Mouse (Mus musculus): ENCODE results near the gene Rab3a. TPM values are rescaled to one million over a fixed set of nuclear protein-coding genes. Genes with fewer than 3 reads are reported as not detected.

The Rab3a gene
- polyA plus RNA-seq, 1 experiment from 2014 or later = 395 TPM

- H3K4me1 ChIP-seq (replicated peaks; ENCODE audit: control insufficient read depth, insufficient read depth, low read length) = peaks cover 39% of the 10 kb centered on the region
- peaks cover 9% of the 10 kb centered on the region for H3K36me3 ChIP-seq (ENCODE audit: control insufficient read depth, insufficient read depth)
- WGBS = 2% methylated on average over 3 of the region's 3 CpGs
- no peak overlapping the region for H3K4me3 ChIP-seq (replicated peaks; ENCODE audit: low read length)
- no peak overlapping the region for H3K9ac ChIP-seq (replicated peaks; ENCODE audit: low read depth, low read length)
- H3K4me2 ChIP-seq (ENCODE audit: low read length) = no peak overlapping the region
- ATAC-seq = no peak
- H3K27ac ChIP-seq (ENCODE audit: low read length) = no peak overlapping the region
- H3K27me3 ChIP-seq (replicated peaks; ENCODE audit: control insufficient read depth, insufficient read depth, low read length) = no peaks in the 10 kb centered on the region
- no peaks in the 10 kb centered on the region for H3K9me3 ChIP-seq (ENCODE audit: control insufficient read depth, low read length)
Measured at GRCm38 (mm10) chr8:70763354-70763753, 8.9 kb downstream of the Rab3a start.

GRCm38 (mm10) chr8:70764026-70764425 is 9.5 kb downstream of the Rab3a start:
- WGBS = 85% methylated on average over 8 of the region's 8 CpGs
- Histone ChIP-seq H3K36me3 (ENCODE audit: control insufficient read depth, insufficient read depth) (peaks cover 15% of the 10 kb centered on the region), H3K27ac (ENCODE audit: low read length) (no peak overlapping the region), H3K9ac (replicated peaks; ENCODE audit: low read depth, low read length) (no peak overlapping the region), H3K27me3 (replicated peaks; ENCODE audit: control insufficient read depth, insufficient read depth, low read length) (no peaks in the 10 kb centered on the region), H3K4me1 (replicated peaks; ENCODE audit: control insufficient read depth, insufficient read depth, low read length) (peaks cover 32% of the 10 kb centered on the region), H3K4me3 (replicated peaks; ENCODE audit: low read length) (no peak overlapping the region), H3K4me2 (ENCODE audit: low read length) (no peak overlapping the region), H3K9me3 (ENCODE audit: control insufficient read depth, low read length) (no peaks in the 10 kb centered on the region)
- ATAC-seq = no peak

DNA sequence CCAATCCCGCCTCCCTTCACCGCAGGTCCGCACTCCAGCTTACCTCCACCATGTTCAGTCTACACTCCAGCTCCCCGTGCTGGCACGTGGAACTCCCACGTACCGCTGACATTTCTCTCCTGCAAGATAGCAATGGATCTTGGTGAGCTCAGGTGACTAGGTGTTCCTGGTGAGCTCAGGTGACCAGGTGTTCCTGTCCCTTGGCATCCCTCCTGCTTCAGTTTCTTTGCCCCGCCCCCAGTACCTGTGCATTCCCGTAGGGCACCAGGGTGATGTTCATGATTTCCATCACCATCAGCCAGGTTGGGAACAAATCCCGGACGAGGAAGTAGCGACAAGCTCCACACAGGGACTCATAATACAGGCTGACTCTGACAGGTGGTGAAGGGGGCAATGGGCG is 10.2 kb downstream of the Rab3a start:
- H3K4me1 ChIP-seq (replicated peaks; ENCODE audit: control insufficient read depth, insufficient read depth, low read length) = peaks cover 25% of the 10 kb centered on the region
- H3K4me3 ChIP-seq (replicated peaks; ENCODE audit: low read length) = no peak overlapping the region
- no peaks in the 10 kb centered on the region for H3K9me3 ChIP-seq (ENCODE audit: control insufficient read depth, low read length)
- ATAC-seq = no peak
- WGBS = 95% methylated on average over 13 of the region's 13 CpGs
- peaks cover 17% of the 10 kb centered on the region for H3K36me3 ChIP-seq (ENCODE audit: control insufficient read depth, insufficient read depth)
- no peak overlapping the region for H3K27ac ChIP-seq (ENCODE audit: low read length)
- H3K9ac ChIP-seq (replicated peaks; ENCODE audit: low read depth, low read length) = no peak overlapping the region
- no peak overlapping the region for H3K4me2 ChIP-seq (ENCODE audit: low read length)
- H3K27me3 ChIP-seq (replicated peaks; ENCODE audit: control insufficient read depth, insufficient read depth, low read length) = no peaks in the 10 kb centered on the region

DNA sequence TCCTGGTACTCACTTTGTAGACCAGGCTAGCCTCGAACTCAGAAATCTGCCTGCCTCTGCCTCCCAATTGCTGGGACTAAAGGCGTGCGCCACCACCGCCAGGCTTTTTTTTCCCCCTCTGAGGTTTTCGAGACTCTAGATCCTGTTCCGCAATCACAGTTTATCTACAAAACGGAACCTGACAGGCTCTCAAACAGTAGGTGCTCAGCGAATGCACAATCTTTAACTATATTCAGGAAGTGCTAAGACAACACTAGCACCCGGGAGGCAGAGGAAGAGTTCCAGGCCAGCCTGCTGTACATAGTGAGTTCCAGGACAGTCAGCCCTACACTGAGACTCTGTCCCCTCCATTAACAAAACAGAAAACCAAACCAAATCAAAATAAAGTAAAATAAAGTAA is 10.8 kb downstream of the Rab3a start:
- H3K9ac ChIP-seq (replicated peaks; ENCODE audit: low read depth, low read length) = no peak overlapping the region

DNA sequence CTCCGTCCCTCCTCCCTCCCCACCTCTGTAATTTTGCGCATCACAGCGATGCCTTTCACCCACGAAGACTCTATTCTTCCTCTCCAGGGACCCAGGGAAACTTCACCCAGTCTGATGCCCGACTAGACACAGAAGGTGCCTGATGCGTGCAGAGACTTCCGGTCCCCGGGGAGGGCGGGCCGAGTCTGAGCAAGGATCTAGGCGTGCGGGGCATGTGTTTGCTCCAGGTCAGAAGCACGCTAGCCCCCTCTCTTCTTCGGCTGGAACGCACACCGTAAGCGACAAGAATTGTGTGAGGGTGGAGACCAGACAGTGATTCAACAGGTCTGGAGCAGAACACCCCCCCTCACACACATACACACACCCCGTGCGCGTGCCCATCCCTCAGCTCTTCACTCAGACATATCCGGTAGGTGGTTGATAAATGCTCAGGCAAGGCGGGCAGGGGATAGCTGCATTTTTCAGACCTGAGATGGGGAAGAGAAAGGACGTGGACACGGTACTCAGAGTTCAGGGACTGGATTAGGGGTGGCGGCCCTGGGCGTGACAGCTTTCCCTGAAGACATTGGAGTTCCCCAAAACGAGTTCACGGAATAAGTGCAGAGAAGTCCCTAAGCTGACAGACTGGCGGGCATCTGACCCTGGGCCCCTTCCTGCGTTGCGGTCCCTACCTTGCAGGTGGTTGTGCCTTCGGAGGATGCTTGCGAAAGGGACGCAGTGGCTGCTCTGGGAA is 11.5 kb downstream of the Rab3a start:
- H3K4me2 ChIP-seq (ENCODE audit: low read length) = peak overlapping the region; percentile 43
- no peak overlapping the region for H3K27ac ChIP-seq (ENCODE audit: low read length)
- H3K9ac ChIP-seq (replicated peaks; ENCODE audit: low read depth, low read length) = peak overlapping the region; percentile 46
- no peaks in the 10 kb centered on the region for H3K27me3 ChIP-seq (replicated peaks; ENCODE audit: control insufficient read depth, insufficient read depth, low read length)
- no peaks in the 10 kb centered on the region for H3K9me3 ChIP-seq (ENCODE audit: control insufficient read depth, low read length)
- peak overlapping the region; percentile 20 for H3K4me3 ChIP-seq (replicated peaks; ENCODE audit: low read length)
- H3K36me3 ChIP-seq (ENCODE audit: control insufficient read depth, insufficient read depth) = peaks cover 21% of the 10 kb centered on the region
- peaks cover 18% of the 10 kb centered on the region for H3K4me1 ChIP-seq (replicated peaks; ENCODE audit: control insufficient read depth, insufficient read depth, low read length)
- no peak for ATAC-seq
- 2% methylated on average over 34 of the region's 34 CpGs for WGBS

More for the DNA sequence above, 10.8 kb downstream of the Rab3a start:
- Histone ChIP-seq H3K27ac (ENCODE audit: low read length) (no peak overlapping the region), H3K4me2 (ENCODE audit: low read length) (no peak overlapping the region), H3K4me1 (replicated peaks; ENCODE audit: control insufficient read depth, insufficient read depth, low read length) (peaks cover 19% of the 10 kb centered on the region), H3K27me3 (replicated peaks; ENCODE audit: control insufficient read depth, insufficient read depth, low read length) (no peaks in the 10 kb centered on the region), H3K4me3 (replicated peaks; ENCODE audit: low read length) (no peak overlapping the region; the same call in 1 of the 2 replicates), H3K36me3 (ENCODE audit: control insufficient read depth, insufficient read depth) (peaks cover 17% of the 10 kb centered on the region), H3K9me3 (ENCODE audit: control insufficient read depth, low read length) (no peaks in the 10 kb centered on the region)
- WGBS = 85% methylated on average over 9 of the region's 9 CpGs
- no peak for ATAC-seq

DNA sequence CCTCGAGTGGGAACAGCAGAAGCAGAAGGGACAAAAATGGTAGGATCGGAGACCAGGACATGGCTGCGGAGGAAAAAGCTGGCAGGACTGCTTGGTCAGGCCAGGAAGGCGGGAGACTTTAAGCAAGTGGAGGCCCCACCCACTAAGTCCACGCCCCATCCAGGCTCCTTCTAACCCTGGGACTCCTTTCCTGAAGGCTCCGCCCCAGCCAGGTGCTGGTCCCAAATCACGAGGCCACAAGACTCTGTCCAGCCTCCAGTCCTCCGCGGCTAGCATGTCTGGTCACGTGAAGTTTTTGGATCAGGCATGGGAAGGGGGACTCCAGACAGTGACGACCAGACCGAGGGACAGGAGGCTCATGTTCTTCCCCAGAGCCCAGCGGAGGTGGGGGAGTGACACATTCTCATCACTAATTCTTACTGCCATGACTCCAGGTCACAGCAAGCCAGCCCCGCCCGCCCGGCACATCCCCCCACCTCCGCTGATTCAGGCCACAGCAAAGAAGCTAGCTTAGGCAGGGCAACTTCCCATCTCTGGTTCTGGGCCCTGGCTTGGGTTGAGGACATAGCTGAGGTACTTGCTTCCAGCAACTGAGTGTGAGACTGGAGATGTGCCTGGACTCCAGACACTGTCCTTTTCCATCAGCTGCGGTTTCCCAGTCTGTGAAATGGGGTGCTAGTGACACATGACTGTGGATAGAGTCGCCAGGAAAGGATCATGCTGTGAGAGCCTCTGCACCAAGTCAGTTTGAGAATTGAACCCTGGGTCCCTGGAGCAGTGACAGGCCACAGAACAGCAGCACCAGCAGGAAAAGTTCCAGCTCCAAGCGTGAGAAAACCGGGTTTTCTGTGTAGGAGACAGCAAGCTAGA is 12.3 kb downstream of the Rab3a start:
- Histone ChIP-seq H3K27ac (ENCODE audit: low read length) (no peak overlapping the region), H3K27me3 (replicated peaks; ENCODE audit: control insufficient read depth, insufficient read depth, low read length) (no peaks in the 10 kb centered on the region), H3K36me3 (ENCODE audit: control insufficient read depth, insufficient read depth) (peaks cover 28% of the 10 kb centered on the region), H3K4me3 (replicated peaks; ENCODE audit: low read length) (peak overlapping the region; percentile 20), H3K9me3 (ENCODE audit: control insufficient read depth, low read length) (no peaks in the 10 kb centered on the region), H3K4me2 (ENCODE audit: low read length) (peak overlapping the region; percentile 43), H3K9ac (replicated peaks; ENCODE audit: low read depth, low read length) (peak overlapping the region; percentile 46; the same call in 1 of the 2 replicates), H3K4me1 (replicated peaks; ENCODE audit: control insufficient read depth, insufficient read depth, low read length) (peaks cover 14% of the 10 kb centered on the region)
- no peak for ATAC-seq
- WGBS = 9% methylated on average over 21 of the region's 21 CpGs

GRCm38 (mm10) chr8:70767503-70767902 is 13.0 kb downstream of the Rab3a start:
- ATAC-seq = no peak
- H3K36me3 ChIP-seq (ENCODE audit: control insufficient read depth, insufficient read depth) = peaks cover 32% of the 10 kb centered on the region

GRCm38 (mm10) chr8:70768231-70768776 is 13.8 kb downstream of the Rab3a start:
- peaks cover 34% of the 10 kb centered on the region for H3K36me3 ChIP-seq (ENCODE audit: control insufficient read depth, insufficient read depth)
- peaks cover 24% of the 10 kb centered on the region for H3K4me1 ChIP-seq (replicated peaks; ENCODE audit: control insufficient read depth, insufficient read depth, low read length)
- ATAC-seq = no peak
- H3K27ac ChIP-seq (ENCODE audit: low read length) = no peak overlapping the region
- no peak overlapping the region for H3K4me3 ChIP-seq (replicated peaks; ENCODE audit: low read length)
- no peak overlapping the region for H3K4me2 ChIP-seq (ENCODE audit: low read length)
- no peaks in the 10 kb centered on the region for H3K27me3 ChIP-seq (replicated peaks; ENCODE audit: control insufficient read depth, insufficient read depth, low read length)
- no peak overlapping the region for H3K9ac ChIP-seq (replicated peaks; ENCODE audit: low read depth, low read length)
- H3K9me3 ChIP-seq (ENCODE audit: control insufficient read depth, low read length) = no peaks in the 10 kb centered on the region
- 94% methylated on average over 32 of the region's 32 CpGs for WGBS

More at GRCm38 (mm10) chr8:70767503-70767902, 13.0 kb downstream of the Rab3a start:
- H3K4me2 ChIP-seq (ENCODE audit: low read length) = no peak overlapping the region
- H3K27ac ChIP-seq (ENCODE audit: low read length) = no peak overlapping the region
- no peak overlapping the region for H3K4me3 ChIP-seq (replicated peaks; ENCODE audit: low read length)
- 79% methylated on average over 6 of the region's 6 CpGs for WGBS
- H3K4me1 ChIP-seq (replicated peaks; ENCODE audit: control insufficient read depth, insufficient read depth, low read length) = peaks cover 16% of the 10 kb centered on the region
- no peaks in the 10 kb centered on the region for H3K9me3 ChIP-seq (ENCODE audit: control insufficient read depth, low read length)
- H3K27me3 ChIP-seq (replicated peaks; ENCODE audit: control insufficient read depth, insufficient read depth, low read length) = no peaks in the 10 kb centered on the region
- H3K9ac ChIP-seq (replicated peaks; ENCODE audit: low read depth, low read length) = no peak overlapping the region

DNA sequence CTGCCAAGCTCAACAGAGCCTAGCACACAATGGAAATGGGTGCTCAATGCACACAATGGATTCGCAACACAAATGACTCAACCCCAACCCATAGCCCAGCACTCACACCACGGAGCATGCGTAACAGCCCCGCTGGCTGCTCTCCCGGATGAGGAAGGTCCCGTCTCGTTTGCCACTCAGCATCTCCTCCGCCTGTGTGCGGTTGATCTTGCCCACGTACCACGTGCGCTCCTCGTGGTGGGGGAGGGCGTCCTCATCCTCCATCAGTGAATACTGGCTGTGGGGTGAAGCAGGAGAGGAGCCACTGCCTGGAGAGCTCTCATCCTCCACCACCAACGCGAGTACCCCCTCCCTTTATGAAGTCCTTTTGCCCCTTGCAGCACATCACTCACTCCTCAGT is 14.5 kb downstream of the Rab3a start:
- Histone ChIP-seq H3K36me3 (ENCODE audit: control insufficient read depth, insufficient read depth) (peaks cover 34% of the 10 kb centered on the region), H3K27ac (ENCODE audit: low read length) (no peak overlapping the region), H3K9me3 (ENCODE audit: control insufficient read depth, low read length) (no peaks in the 10 kb centered on the region), H3K27me3 (replicated peaks; ENCODE audit: control insufficient read depth, insufficient read depth, low read length) (no peaks in the 10 kb centered on the region), H3K4me3 (replicated peaks; ENCODE audit: low read length) (no peak overlapping the region), H3K4me1 (replicated peaks; ENCODE audit: control insufficient read depth, insufficient read depth, low read length) (peaks cover 30% of the 10 kb centered on the region), H3K4me2 (ENCODE audit: low read length) (no peak overlapping the region), H3K9ac (replicated peaks; ENCODE audit: low read depth, low read length) (no peak overlapping the region)
- WGBS = 86% methylated on average over 16 of the region's 16 CpGs
- ATAC-seq = peak; percentile 2
